Mouse (Mus musculus) urinary bladder, postnatal 25 days (tissue): ENCODE data around the gene Vegfc.

ENCODE experiments used
- DNase-seq: peaks from one replicate; pipeline ENCODE4 v3.0.0; 2022; ENCODE audit warnings: low spot score

Vegfc gene

DNA sequence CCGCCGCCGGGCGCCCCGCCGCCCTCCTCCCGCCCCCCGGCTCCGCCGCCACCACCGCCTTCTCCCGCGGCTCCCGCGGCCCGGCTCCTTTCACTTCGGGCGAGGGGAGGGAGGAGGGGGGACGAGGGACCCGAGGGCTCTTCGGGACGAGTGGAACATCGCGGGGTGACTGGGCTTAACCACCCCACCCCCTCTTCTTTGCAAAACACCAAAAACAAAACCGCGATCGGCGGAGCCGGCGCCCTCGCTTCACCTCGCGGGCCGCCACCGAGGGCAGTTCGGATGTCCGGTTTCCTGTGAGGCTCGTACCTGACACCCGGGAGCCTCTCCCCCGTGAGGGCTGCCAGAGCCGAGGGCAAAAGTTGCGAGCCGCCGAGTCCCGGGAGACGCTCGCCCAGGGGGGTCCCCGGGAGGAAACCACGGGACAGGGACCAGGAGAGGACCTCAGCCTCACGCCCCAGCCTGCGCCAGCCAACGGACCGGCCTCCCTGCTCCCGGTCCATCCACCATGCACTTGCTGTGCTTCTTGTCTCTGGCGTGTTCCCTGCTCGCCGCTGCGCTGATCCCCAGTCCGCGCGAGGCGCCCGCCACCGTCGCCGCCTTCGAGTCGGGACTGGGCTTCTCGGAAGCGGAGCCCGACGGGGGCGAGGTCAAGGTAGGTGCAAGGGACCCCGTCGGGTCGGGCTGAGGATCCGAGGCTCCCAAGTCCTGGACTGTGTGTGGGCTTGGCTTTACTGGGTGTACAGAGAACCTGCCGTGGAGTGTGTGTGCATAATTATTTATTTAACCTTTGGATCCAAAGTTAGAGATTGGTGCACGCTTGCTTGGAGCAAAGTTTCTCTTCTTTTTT is at the start of gene Vegfc:
TSS of gene Vegfc (plus strand) at position 336 of the 850 bp plus-strand sequence.
- DNase-seq: peak; percentile 38

DNA sequence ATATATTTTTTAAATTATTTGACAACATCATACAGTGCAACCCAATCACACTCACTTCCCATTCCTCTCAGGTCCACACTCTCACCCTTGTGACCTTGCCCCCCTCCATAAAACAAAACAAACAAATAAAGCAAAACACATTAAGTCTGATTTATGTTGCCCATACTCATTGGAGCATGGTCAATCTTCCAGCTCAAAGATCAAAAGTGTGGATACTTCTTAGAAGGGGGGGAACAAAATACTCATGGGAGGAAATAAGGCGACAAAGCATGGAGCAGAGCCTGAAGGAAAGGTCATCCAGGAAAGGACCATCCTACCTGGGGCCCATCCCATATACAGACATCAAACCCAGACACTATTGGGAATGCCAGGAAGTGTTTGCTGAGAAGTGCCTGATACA is 42.8 kb upstream of the Vegfc start:
- no peak for DNase-seq

DNA sequence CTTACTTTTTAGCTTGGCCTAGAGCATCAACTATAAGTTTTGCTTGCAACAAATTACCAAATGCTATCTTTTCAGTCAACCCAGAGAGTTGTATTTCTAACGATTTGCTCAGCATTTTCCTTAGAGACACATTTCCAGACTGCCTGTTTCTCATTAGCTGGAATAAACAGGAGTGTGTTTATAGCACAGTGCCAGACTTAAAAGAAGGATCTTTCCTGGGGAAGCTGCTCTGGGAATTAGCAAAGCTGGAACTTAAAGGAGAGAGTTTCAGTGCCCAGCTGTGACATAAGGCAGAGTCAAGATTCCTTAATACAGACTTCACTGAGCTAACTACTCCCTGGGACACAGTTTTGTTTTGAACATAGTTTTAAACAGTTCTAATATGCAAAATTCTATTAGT is 34.8 kb upstream of the Vegfc start:
- no peak for DNase-seq

DNA sequence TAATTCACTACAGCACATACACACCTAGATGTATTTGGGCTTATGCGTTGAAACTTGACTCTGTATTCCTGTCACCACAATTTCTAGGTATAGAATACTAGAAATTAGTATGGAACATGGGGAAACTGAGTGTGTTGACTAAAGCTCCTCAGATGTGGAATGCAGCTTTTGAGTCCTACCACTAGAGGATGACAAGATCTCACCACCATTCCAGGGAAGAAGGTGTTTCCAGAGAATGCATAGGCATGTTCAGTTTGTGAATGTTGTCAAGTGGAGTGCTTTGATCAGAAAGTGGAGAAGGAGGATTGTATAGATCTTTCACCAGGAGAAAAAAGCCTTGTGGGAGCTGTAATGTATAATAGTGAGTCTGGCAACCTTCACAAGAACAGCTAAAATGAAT is 33.9 kb upstream of the Vegfc start:
- no peak for DNase-seq

DNA sequence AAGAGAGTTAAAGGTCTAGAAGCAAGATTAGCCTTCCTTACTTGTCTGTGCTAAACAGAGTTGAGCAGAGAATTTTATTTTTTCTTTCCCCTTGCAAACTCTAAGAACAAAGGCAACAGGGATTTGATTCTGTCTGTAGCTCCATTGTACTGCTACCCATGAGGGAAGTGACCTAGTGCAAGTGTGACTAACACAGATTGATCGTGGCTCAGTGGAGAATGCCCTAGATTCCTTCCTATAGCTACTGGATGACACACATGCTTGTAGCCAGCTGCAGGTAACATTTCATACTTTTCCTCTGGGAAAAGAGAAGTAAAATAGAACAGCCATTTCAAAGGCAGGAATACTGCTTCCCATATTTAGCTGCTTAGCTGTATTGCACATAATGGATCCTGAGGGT is 24.2 kb upstream of the Vegfc start:
- DNase-seq: no peak

DNA sequence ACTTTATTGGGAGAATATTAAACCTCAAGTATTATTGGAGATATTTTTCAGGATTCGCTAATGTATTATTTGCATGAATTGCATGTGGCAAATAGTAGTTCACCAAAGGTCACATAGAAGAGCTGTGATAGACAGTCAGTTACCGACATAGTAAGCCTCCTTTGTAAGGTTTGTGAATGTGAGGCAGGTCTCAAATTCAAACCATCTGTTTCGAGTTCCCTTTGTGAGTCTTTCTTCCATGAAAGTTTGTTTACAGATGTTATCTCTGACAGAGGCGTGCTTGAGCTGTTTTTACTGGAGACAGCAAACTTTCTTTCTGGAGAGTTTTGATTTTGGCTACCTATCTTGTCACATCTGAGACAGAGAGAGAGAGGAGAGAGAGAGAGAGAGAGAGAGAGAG is 11.9 kb upstream of the Vegfc start:
- DNase-seq: no peak

DNA sequence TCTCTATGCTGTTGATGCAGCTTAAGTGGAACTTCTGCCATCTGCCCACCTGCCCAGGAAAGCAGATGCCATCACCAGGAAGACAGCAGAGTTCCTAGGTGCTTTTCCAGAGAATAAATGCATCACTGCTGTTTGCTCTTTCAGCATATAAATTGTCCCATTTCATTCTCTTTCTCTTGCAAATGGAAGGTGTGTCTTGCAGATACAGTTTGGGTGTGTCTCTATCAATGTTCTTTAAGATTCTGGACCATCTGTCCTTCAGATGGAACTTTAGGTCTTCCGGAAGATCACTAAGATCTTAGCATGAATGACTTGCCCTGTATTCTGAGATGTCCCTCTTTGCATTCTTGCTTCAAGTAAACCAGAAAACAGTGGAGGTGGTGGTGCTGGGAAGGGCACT is 1.1 kb upstream of the Vegfc start:
- no peak for DNase-seq

DNA sequence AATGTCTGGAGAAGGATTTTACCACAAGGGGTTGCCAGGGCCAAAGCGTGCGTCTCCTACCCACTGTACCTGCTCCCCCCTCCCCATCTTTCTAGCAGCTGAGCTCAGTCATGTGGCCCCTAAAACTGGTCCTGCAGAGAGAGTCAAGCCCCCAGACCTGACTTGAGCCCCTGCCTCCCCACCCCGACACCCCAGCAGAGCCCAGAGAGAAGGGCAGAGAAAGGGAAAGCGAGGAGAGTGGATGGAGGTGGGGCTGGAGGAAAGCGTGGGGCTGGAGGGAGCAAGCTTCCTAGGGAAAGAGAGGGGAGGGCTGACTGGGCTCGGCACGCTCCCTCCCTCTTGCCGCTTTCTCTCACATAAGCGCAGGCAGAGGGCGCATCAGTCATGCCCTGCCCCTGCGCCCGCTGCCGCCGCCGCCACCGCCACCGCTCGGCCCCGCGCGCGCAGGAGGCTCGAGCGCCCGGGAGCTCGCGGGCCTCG is 575 bp upstream of the Vegfc start:
- no peak for DNase-seq

DNA sequence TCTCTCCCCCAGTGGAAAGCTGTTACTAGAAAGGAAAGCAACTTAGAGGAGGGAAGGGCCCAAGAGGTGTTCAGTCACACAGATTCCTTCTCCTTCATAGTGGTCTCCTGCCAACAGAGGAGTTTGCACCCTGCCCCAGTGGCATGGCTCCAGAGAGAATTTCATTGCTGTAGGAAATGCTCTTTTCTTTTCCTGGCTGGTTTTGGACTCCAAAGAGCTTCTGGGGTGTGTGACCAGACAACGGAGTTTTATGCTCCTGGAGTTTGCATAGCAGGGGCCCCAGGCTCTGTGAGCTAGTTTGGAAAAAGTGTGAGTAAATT is 675 bp downstream of the Vegfc start:
- no peak for DNase-seq

DNA sequence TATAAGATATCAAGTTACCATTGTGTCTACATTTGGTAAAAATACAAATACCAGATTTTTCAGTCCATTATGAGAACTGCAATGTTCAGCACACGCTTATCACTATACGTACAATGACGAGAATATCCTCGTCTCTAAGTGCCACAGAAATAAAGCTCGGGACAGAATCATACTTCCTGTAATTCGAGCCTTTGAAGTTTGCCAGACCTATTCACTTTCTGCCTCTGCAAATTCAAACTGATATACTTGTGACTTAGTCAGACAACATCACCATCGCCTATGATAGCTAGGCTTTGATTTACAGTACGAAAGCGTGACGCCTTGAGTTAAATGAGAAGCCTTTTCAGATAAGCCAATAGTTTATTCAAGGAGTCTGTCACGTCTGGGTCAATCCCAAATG is 1.6 kb downstream of the Vegfc start:
- DNase-seq: no peak

DNA sequence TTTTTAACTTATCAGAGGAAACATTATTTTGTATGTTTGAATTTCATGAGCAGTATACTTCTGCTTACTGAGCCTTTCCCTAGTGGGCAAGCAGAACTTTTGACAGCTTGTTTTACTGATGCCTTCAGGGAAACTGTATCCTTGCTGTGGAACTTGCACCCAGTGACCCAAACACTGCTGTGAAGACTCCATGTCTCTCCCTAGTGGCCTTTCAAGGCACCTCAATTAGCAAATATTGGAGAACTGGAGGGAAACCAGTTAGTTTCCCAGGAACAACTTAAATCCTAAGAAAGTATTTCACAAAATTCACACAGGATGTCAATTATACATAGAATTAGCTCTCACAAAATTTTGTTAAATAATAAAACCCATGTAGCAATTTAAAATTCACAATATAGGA is 2.2 kb downstream of the Vegfc start:
- no peak for DNase-seq

DNA sequence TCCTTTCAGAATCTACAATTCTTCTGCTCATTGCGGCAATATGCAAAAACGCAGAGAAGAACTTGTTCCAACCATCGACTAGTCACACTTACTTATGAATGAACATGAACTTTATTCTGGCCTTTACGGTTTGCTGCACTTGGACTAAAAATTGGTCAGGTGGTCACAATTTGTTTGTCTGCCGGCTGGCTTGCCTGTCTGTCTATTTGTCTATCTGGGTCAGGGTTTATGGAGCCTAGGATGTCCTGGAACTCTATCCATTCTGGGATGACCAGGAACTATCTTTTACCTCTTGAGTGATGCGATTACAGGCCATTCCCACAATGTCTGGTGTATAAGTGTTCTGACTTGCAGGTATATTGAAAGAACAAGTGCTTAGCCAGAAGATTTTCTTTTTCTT is 8.5 kb downstream of the Vegfc start:
- no peak for DNase-seq

DNA sequence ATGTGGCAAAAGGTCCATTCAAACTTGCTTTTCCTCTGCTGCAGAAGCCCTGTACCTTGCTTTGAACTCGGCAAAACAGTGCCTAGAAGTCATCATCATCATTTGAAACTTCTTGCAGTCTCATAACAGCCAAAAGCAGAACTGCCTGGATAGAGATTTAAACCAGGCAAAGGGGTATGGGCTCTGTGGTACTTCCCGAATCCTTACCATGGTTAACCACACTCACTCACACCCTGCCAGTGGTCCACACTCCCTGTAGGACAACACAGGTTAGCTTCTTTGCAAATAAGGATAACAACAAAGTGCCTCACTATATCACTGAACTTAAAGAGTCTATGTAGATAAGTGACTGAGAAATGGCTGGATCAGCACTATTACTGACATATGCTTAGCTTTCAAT is 9.7 kb downstream of the Vegfc start:
- no peak for DNase-seq

DNA sequence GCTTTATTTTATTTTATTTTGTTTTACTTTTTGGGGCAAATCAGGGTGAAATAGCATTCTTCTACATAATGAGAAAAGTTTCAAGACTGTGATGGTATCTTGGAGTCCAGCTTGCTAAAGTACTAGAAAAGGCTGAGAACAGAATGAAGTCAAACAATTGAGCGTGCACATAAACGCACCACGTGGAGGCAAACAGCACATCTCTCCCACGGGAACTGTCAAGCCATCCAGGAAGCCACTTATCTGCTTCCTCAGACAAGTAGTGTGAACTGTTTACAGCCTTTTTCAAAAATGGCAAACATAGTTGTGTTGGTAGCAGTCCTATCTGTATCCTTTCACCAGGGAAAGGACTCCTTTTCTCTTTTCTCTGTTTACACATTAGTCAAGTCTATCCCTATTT is 11.8 kb downstream of the Vegfc start:
- no peak for DNase-seq

DNA sequence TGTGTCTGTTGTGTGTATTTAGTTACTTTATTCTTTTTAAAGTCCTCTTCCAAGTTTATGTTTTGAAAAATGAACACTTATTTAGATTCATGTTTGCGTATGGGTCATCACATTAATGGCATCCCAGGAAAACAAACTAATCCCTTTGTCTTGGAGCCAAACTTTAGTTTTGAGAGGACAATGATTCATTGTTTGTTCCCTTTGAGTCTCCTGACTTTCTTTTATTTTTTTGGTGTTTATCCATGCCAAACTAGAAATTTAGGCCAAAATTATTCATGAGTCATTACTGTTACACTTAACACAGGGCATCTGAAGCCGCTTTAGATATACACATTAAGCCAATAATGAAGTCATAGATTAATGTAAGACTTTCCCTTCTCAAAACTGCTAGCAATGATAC is 12.5 kb downstream of the Vegfc start:
- no peak for DNase-seq

DNA sequence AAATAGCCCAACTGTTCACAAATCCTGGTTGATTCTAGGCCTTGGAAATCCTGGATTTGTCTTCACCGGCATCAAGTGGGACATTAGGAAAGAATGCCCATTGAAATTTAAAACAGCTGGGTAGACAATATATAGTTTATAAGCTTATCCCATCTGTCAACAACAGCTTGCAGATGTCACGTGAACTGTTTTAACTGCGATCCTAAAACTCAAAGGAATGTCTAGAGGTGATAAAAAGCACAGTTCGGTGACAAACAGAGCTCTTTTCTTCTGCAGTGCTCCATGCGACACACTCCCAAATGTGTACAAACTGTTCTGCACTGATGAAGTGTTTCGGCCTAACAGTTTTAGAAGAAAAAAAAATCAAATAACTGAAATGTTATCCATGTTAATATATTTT is 22.7 kb downstream of the Vegfc start:
- no peak for DNase-seq

DNA sequence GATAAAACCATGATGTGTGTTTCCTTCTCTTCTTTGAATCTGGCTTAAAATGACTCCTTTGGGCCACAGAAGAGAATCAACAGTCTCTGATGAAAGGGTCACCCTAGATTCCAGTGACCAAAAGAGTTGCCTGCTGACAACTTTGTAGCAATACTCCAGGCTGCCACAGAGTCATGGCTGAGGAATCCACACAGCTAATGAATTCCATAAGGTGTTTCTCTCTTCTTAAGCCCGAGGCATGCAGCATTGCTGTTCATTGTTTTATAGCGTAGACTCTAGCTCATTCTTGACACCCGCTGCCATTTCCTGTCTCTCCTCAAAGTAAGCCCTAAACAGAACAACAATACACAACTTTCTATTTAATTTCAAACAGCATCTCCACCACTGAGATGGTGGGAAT is 37.2 kb downstream of the Vegfc start:
- no peak for DNase-seq

DNA sequence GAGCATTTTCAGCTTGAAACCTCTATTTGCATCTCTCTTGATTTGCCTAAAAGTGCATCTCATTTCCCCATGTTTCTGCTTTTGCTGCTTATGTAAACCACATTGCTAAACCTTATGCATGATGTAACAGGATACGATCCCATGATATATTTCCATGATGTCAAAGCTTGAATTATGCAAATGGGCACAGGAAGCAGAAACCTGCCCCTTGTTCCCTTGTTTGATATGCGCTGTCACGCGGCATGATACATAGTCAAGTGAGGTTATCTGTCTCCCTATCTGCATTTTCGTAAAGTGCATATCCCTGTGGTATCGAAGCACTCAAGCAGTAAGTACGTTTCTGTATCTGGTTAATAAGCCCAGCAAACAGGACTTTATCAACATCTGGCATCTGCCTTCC is 42.7 kb downstream of the Vegfc start:
- no peak for DNase-seq

DNA sequence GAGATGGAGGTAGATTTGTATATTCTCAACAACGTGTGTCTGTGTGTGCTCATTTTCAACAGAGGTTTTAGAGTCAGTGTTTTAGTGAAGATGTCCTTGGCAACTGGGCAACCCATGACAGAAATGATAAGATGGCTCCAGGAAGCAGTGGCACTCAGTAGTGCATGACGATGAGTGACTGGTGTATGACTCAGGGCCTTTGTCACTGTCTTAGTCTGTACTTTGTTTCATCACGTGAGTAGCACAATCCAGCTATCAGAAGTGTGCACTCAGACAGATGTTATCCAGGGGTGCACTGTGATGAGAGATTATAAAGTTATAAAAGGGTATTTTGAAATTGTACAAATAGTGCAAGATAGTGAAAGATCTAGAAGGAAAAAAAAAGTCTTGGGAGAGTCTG is 44.5 kb downstream of the Vegfc start:
- DNase-seq: no peak

DNA sequence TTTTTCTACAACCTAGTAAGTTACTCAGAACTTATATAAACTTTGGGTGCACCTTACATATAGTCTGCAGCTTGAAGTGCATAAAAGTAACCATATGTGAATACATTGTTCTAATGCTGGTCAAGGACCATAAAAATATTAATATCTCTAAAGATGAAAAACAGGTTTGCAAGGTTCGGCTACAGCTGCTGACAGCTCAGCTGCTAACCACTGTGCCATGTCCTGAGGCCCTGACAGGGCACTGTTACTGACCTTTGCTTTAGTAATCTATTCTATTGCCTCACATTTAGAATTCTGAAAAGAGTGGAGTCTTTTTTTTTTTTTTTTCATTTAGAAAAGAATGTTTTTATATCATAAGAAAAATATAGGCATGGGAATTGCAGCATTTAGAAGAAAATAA is 44.9 kb downstream of the Vegfc start:
- DNase-seq: no peak

DNA sequence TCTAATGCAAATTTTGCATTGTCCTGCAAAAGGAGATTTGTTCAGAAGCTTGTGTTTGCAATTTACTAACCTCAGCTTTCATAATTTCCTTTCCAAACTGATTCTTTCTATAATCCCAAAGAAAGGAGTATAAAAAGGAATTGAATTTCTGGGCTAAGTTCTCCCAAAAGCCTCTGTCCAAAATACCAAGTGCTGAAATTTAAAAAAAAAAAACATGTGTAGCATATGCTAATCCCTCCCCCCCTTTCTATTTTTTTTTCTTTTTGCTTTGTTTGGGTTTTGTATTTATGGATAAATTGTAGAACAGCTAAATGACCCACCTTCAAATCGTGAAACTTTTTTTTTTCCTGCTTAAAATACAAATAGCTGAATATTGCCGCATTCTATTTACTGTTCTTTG is 53.2 kb downstream of the Vegfc start:
- no peak for DNase-seq

DNA sequence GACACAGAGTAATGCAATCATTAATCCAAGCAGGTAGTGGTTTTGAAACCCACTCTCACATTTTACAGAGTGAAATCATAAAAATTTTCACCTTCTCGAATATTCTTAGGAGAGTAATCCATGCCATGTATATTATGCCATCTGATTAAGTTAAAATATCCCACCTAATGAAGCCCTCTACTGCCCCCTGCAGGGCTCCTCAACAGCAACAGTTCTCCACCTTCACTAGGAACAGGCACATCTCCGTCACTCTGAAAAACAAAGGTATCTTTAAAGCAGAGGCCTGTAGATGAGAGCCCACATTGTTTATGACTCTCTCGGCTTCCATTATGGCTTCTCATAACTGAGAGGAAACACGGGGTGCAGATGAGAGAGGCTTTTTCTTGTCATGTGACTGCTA is 75.8 kb downstream of the Vegfc start:
- peak; percentile 48 for DNase-seq

DNA sequence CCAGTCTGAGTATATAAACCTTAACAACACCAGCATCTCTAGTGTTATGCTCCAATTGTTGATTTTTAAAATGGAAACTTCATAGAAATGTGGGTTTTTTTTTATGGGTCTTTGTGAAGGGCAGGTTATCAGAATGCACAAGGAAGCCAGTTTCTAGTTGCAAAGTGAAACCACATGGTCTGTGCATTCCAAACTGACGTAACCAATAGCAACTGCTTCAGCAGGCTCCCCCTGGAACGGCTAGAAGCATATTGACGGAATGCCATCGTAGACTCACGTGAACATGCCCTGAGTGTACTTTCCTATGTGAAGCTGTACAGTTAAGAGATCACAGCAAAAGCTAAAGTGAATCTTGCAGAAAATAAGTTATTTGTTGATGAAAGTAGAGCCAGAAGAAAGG is 86.1 kb downstream of the Vegfc start:
- DNase-seq: no peak

DNA sequence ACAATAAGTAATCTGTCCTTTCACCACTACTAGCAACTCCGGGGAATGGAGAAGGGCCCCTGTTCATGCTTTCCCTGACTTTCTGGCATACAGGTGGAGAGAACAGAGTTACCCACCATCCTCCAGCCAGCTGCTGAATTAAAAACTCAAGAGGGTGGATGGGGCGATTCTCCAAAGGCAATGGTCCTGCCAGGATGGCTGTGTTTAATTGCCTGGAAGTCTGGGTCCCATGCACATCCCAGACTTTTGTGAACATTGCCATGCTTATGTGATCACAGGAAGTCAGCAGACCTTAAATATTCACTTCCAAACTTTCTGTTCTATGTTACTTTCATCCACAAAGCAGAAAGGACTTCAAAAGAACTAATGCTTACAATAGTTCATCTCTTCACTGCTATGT is 107.9 kb downstream of the Vegfc start:
- no peak for DNase-seq

DNA sequence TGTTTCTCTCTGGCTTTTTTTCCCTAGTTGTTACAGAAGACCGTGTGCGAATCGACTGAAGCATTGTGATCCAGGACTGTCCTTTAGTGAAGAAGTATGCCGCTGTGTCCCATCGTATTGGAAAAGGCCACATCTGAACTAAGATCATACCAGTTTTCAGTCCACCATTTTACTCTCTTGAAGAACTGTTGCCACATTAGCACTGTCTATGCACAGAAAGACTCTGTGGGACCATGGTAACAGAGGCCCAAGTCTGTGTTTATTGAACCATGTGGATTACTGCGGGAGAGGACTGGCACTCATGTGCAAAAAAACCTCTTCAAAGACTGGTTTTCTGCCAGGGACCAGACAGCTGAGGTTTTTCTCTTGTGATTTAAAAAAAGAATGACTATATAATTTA is 108.5 kb downstream of the Vegfc start:
- no peak for DNase-seq
